Mouse (Mus musculus): ENCODE data around the gene Lilrb4a.

DNA sequence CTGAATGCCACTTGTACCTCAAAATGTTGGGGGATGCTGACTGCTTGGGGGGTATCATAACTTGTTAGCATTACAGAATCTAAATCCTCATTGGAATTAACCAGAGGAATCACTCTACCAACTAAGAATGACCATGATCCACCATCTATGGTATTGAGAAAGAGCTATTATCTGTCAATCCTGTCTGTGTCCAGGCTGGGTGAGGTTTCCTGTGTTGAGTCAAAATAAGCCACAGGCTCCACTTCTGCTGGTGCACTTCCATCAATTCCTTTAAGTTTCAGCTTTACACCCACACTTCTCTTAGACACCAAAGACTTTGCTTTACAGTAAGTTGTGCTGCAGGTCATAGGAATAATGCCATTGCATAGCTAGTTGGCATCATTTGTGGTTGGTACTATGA, 30.7 kb downstream of the Lilrb4a start:
- TF ChIP-seq CTCF (IDR thresholded peaks at IDR 0.05; ENCODE audit: low read depth, low read length): no peak
- TF ChIP-seq POLR2A (IDR thresholded peaks at IDR 0.05; ENCODE audit: insufficient read depth, low read length): no peak

Measured in ES-Bruce4 (cell line).